Mouse (Mus musculus) c-Kit-positive CD71-negative TER-119-negative erythroid progenitor cells, embryonic 14.5 days (primary cell): ENCODE measurements around the gene Adamts1.

Experiments
- DNase-seq: peaks from one replicate; pipeline ENCODE4 v3.0.0-alpha.2; 2013; ENCODE audit warnings: low read depth

Adamts1 gene

GRCm38 (mm10) chr16:85765167-85765566, 37.7 kb downstream of the Adamts1 start:
- DNase-seq, result no peak

GRCm38 (mm10) chr16:85762052-85762665, 40.8 kb downstream of the Adamts1 start:
- DNase-seq, result no peak

- DNase-seq, result no peak
Observed at GRCm38 (mm10) chr16:85760961-85761580, 41.8 kb downstream of the Adamts1 start.

GRCm38 (mm10) chr16:85756101-85756819, 46.7 kb downstream of the Adamts1 start:
- DNase-seq, result no peak

GRCm38 (mm10) chr16:85749335-85749734, 53.6 kb downstream of the Adamts1 start:
- DNase-seq, result no peak

- no peak for DNase-seq
Observed at GRCm38 (mm10) chr16:85747589-85748360, 55.1 kb downstream of the Adamts1 start.

- no peak for DNase-seq
Observed at GRCm38 (mm10) chr16:85746386-85746785, 56.5 kb downstream of the Adamts1 start.
